Mouse (Mus musculus) bone marrow, adult 2 months (tissue): ENCODE data around the gene Gm16181. TPM values are rescaled to one million over a fixed set of nuclear protein-coding genes. Genes with fewer than 3 reads are reported as not detected.

Source experiments
- H3K27ac ChIP-seq: fragments of 200-500 bp; 2 replicates; pipeline ENCODE4 v1.5.1; 2012; ENCODE audit warnings: low read depth, mild to moderate bottlenecking, control low read depth, inconsistent platforms, low read length; ENCODE audit not compliant: control insufficient read depth, poor library complexity, insufficient read depth
- H3K4me1 ChIP-seq: fragments of 200-500 bp; 2 replicates; pipeline ENCODE4 v1.6.1; 2011; ENCODE audit warnings: low read length; ENCODE audit not compliant: control insufficient read depth, insufficient read depth
- H3K4me3 ChIP-seq: fragments of 200-500 bp; replicated peaks from 2 replicates; pipeline ENCODE3; 2011; ENCODE audit warnings: mild to moderate bottlenecking, low read depth, low read length, control low read depth; ENCODE audit not compliant: control insufficient read depth
- CTCF ChIP-seq: fragments of 200-500 bp; IDR thresholded peaks from 2 replicates; pipeline ENCODE4 v1.5.1; 2011; ENCODE audit warnings: low read length, control low read depth; ENCODE audit not compliant: control insufficient read depth, insufficient read depth
- POLR2A ChIP-seq: fragments of 200-500 bp; IDR thresholded peaks from 2 replicates; pipeline ENCODE4 v1.6.1; 2011; ENCODE audit warnings: low read depth, mild to moderate bottlenecking, control low read depth, low read length, borderline replicate concordance; ENCODE audit not compliant: control insufficient read depth
- WGBS: fragments of 180-500 bp; shearing (Covaris S2); methylation state at CpG from one replicate; pipeline ENCODE4 v1.1.7; 2018; 5-methylcytosine and 5-hydroxymethylcytosine counted together
- polyA plus RNA-seq: library from polyadenylated mRNA; stranded (reverse); fragments of >200 nt; gene quantifications from 2 replicates; pipeline ENCODE4 v1.2.4, GENCODE M21; 2011; ENCODE audit warnings: low replicate concordance; ENCODE audit not compliant: missing spikeins, insufficient read depth, insufficient read length

Gene Gm16181
- polyA plus RNA-seq, 1 experiment = not detected

- peak overlapping the region; percentile 5; the same call in 1 of the 2 replicates for H3K27ac ChIP-seq
- TF ChIP-seq CTCF = peak; percentile 31
- no peak for TF ChIP-seq POLR2A
- H3K4me3 ChIP-seq = no peak overlapping the region
- WGBS = 47% methylated on average over 15 of the region's 15 CpGs
- H3K4me1 ChIP-seq = peaks cover 5% of the 10 kb centered on the region; the same call in 1 of the 2 replicates
Measured at GRCm38 (mm10) chr17:35245731-35246623, 25.3 kb downstream of the Gm16181 start.

DNA sequence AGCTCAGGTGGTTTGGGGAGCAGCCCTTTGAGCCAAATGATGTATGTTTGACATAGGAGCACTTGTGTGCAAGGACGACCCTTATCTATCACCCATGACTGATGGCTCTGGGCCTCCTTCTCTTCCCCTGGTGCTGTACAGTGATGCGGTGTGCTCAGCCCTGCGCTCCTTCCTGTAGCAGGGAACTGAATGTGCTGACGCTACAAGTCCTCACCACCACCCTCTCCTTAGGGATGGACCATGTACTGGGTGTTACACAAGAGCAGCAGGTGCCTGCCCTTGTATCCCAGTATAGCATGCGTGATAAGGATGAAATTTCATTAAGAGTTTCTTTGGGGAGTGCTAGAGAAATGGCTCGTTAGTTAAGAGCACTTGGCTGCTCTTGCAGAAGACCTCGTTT, 26.5 kb downstream of the Gm16181 start:
- Histone ChIP-seq H3K27ac (no peak overlapping the region), H3K4me1 (peaks cover 7% of the 10 kb centered on the region), H3K4me3 (no peak overlapping the region)
- no peak for TF ChIP-seq POLR2A
- TF ChIP-seq CTCF = no peak
- WGBS = 87% methylated on average over 7 of the region's 7 CpGs

- WGBS = 91% methylated on average over 14 of the region's 14 CpGs
- no peak for TF ChIP-seq POLR2A
- TF ChIP-seq CTCF = no peak
- Histone ChIP-seq H3K4me3 (no peak overlapping the region), H3K27ac (no peak overlapping the region), H3K4me1 (peaks cover 6% of the 10 kb centered on the region)
Measured at GRCm38 (mm10) chr17:35248986-35249385, 28.4 kb downstream of the Gm16181 start.

DNA sequence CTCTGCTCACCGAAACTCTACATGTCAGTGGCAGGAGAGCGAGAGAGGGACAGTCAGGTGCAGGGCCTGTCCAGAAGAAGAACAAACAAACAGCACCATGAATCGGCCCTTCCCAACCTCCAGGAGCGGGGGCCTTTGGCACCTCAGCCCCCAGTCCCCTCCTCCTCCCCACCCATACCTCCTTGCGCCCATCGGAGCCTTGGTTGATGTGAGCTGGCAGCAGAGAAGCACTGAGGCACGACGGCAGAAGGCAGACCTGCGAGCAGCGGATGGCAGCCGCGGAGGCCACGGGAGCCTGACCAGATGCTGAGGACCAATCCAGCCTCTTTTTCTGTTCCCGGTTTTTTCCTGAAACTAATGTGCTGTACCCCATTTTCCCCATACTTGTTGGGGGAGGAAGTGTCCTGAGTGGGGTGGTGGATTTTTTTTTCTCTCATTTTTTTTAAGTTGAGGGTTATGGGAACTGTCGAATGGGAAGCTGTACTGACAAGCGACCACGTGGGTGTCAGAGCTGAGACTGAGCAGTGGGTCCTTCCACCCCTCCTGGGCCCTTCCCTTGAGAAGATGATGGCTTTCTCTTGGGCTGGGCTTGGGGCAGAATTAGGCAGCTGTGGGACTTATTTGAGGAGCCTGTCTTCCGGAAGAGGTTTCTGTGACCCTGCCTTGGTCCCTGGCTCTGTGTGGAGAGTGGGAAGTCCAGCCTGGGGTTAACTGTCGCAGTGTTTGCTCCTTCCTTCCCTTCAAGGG, 29.0 kb downstream of the Gm16181 start:
- TF ChIP-seq CTCF = no peak
- TF ChIP-seq POLR2A = no peak
- H3K4me1 ChIP-seq = peaks cover 2% of the 10 kb centered on the region
- no peak overlapping the region for H3K4me3 ChIP-seq
- no peak overlapping the region for H3K27ac ChIP-seq
- WGBS = 84% methylated on average over 19 of the region's 19 CpGs

- 89% methylated on average over 3 of the region's 3 CpGs for WGBS
- TF ChIP-seq POLR2A (no peak), CTCF (no peak)
- peaks cover 2% of the 10 kb centered on the region for H3K4me1 ChIP-seq
- no peak overlapping the region for H3K4me3 ChIP-seq
- H3K27ac ChIP-seq = peak overlapping the region; percentile 18; the same call in 1 of the 2 replicates
Measured at GRCm38 (mm10) chr17:35250348-35251120, 29.9 kb downstream of the Gm16181 start.

GRCm38 (mm10) chr17:35251162-35251719, 30.6 kb downstream of the Gm16181 start:
- Histone ChIP-seq H3K27ac (no peak overlapping the region), H3K4me1 (peaks cover 2% of the 10 kb centered on the region), H3K4me3 (no peak overlapping the region)
- 66% methylated on average over 15 of the region's 15 CpGs for WGBS
- TF ChIP-seq POLR2A (no peak), CTCF (no peak)

DNA sequence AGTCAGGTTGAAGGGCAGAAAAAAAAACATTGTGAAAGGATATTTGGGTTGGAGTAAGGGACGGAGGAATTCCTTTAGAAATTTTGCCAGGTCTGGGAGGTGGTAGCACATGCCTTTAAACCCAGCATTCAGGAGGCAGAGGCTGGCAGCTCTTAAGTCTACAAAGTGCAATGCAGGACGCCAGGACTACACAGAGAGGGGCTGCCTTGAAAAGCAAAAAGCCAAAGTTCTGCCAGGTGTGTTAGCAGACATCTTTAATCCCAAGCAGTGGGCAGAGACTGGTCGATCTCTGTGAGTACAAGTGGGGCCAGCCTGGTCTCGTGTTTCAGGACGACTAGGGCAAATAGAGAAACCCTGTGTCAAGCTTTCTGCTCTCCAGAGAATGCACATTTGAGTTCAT, 31.3 kb downstream of the Gm16181 start:
- H3K27ac ChIP-seq = peak overlapping the region; percentile 65; the same call in 1 of the 2 replicates
- peaks cover 2% of the 10 kb centered on the region for H3K4me1 ChIP-seq
- H3K4me3 ChIP-seq = no peak overlapping the region
- no peak for TF ChIP-seq CTCF
- no peak for TF ChIP-seq POLR2A
- 86% methylated on average over 5 of the region's 5 CpGs for WGBS
